Mouse (Mus musculus): ENCODE data around the gene Themis2. TPM values are rescaled to one million over a fixed set of nuclear protein-coding genes. Genes with fewer than 3 reads are reported as not detected.

Gene Themis2
- 1 to 10 TPM in 1 of 2 experiments, under 1 TPM in 1; 0.68 to 2.0 TPM for polyA plus RNA-seq (2017; shearing (Covaris generic))

GRCm38 (mm10) chr4:132796196-132796886, at the start of gene Themis2:
Gene Themis2 (minus strand): TSS chr4:132796387.

GRCm38 (mm10) chr4:132842970-132843704, 47.0 kb upstream of the Themis2 start, which contains the start of gene Ppp1r8:
Gene Ppp1r8 (minus strand): TSS chr4:132843169.

GRCm38 (mm10) chr4:132767914-132768876, 28.0 kb downstream of the Themis2 start, which contains the start of gene Rpa2:
Gene Rpa2 (plus strand): TSS chr4:132768332.

GRCm38 (mm10) chr4:132756974-132757373, 39.2 kb downstream of the Themis2 start, which contains the start of gene Smpdl3b:
Gene Smpdl3b (minus strand): TSS chr4:132757252.

GRCm38 (mm10) chr4:132732148-132732684, 64.0 kb downstream of the Themis2 start, which contains the start of gene Xkr8:
Gene Xkr8 (minus strand): TSS chr4:132732546.

Other genes with a start within 250 kb of the Themis2 start
- 1 to 10 TPM in 1 of 2 experiments, under 1 TPM in 1; 0.53 to 1.1 TPM for gene Ptafr, start 232.3 kb downstream of the Themis2 start, polyA plus RNA-seq (2017; shearing (Covaris generic))
- gene Eya3, start 157.4 kb downstream of the Themis2 start, polyA plus RNA-seq (2017; shearing (Covaris generic)): 10 to 100 TPM; 13.8 to 36.6 TPM
- gene Xkr8, start 63.8 kb downstream of the Themis2 start, polyA plus RNA-seq (2017; shearing (Covaris generic)): 1 to 10 TPM; 3.8 to 9.3 TPM
- 1 to 10 TPM; 2.6 to 3.7 TPM for gene Smpdl3b, start 39.1 kb downstream of the Themis2 start, polyA plus RNA-seq (2017; shearing (Covaris generic))
- gene Rpa2, start 28.1 kb downstream of the Themis2 start, polyA plus RNA-seq (2017; shearing (Covaris generic)): 10 to 100 TPM; 48.6 to 63.9 TPM
- gene Ppp1r8, start 46.8 kb upstream of the Themis2 start, polyA plus RNA-seq (2017; shearing (Covaris generic)): 10 to 100 TPM; 51.0 to 57.2 TPM
- gene Stx12, start 88.1 kb upstream of the Themis2 start, polyA plus RNA-seq (2017; shearing (Covaris generic)): 10 to 100 TPM; 29.7 to 40.0 TPM
- gene Fam76a, start 126.2 kb upstream of the Themis2 start, polyA plus RNA-seq (2017; shearing (Covaris generic)): 10 to 100 TPM; 31.7 to 33.6 TPM
- gene Fgr, start 177.7 kb upstream of the Themis2 start, polyA plus RNA-seq (2017; shearing (Covaris generic)): 1 to 10 TPM; 2.8 to 4.3 TPM
- 1 to 10 TPM; 5.8 to 6.0 TPM for gene Ahdc1, start 214.9 kb upstream of the Themis2 start, polyA plus RNA-seq (2017; shearing (Covaris generic))

All from inflammation-experienced regulatory T-cells (primary cell).